Mouse (Mus musculus) fat pad, adult 2 months (tissue): Measurements from ENCODE around the gene Gzmm.

ENCODE experiments used
- DNase-seq: peaks from one replicate; pipeline ENCODE4 v3.0.0-alpha.2; 2011; ENCODE audit warnings: low read depth, low spot score; ENCODE audit errors: extremely low read depth

Gene Gzmm

DNA sequence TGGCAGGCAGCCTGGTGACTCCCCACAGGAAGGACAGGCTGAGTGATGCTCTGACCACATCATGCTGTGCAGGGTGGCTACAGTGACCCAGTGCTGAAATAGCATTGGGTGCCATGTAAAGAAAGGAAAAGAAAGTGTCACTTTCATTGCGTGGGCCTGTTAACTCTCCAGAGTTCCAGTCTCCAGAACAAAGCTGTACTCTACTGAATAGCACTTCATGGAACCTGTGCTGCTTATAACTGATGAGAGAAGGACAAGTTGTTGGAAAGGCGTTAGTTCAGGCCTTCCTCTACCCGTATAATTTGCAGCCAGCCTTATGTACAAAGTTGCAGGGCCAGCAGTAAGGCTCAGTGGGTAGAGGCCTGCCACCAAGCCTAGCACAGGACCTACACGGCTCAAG lies at the start of gene Gzmm:
Gene Gzmm, plus strand, starts transcription at position 301 of the 400 bp plus-strand sequence.
- no peak for DNase-seq

DNA sequence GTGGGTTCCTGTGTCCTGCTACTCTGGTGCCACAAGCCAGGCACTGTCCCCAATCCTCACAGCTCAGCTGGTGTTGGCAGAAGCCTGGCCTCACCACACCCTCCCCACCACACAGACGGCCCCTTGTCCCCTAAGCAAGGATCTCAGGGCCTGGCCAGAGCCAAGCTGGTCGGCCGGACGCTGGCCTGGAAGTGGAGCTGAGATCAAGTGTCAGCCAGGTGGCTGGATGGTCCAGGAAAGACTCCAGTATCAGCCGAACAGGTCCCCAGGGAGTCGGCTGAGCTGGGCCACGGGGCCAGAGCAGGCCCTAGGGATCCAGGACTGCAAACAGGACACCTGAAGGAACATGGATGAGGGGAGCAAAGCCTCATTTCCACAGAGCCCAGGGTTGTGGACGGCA lies 43.1 kb upstream of the Gzmm start, which contains the start of gene Odf3l2:
Gene Odf3l2, minus strand, starts transcription at position 28 of the 400 bp plus-strand sequence.
- DNase-seq, result no peak

DNA sequence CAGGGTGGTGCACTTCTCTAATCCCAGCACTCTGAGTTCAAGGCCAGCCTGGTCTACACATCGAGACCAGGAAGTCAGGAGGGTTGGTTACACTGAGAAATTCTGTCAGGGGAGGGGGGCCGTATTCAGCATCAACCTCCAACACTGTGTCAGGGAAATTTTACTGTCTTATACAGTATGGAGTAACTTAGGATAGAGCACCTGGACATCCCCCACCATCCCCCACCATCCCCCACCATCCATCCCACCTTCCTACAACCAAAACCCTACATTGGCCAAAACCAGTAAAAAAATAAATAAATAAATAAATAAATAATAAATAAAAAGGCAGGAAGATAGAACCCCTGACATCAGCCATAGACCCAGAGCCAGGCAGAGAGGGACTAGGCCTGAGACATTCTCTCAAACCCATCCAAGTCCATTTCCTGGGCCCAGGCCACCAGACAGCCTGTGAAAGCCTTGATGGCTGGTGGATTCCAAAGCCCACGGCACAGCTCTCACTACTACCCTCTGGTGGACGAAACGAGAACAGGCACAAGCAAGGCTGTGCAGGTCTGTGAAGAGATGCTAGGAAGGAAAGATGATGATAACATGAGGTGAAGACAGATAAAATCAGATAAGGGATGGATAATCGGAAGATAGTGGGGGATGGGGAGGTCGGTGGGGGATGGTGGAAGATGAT lies 39.6 kb upstream of the Gzmm start:
- no peak for DNase-seq

DNA sequence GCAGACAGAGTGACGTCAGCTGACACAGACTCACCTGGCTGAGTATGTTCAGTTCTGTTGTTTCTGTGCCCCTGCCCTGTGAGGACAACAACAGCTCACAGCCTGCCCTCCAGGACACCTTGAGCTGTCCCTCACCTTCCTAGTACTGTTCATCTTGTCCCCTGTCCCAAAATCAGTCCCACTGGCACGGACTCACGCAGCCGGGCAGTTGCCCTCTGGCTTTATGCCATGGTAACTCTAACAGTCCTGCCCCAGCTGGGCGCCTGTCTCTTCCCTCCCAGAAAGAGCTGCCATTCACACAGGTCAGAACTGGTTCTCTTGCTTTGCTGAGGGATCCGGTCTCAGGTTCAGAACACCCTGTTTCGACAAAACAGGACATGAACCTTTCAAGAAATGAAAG lies 36.0 kb upstream of the Gzmm start:
- no peak for DNase-seq

DNA sequence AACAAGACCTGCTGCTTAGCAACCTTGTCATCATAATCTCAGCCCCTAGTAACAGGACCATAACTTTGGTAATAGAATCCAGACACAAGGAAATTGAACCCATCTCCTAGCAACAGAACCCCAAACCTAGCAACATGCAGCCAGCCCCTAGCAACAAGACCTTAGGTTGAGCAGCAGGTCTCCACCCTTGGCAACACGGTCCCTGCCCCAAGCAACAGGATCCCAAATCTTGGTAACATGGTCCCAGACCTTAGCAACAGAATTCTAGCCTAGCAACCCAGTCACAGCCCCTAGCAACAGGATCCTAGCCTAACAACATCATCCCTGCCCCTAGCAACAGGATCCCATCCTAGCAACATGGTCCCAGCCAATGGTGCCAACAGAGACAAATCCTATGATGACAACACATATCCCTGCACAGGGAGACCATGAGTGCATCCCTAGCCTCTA lies 33.8 kb upstream of the Gzmm start:
- DNase-seq, result no peak

DNA sequence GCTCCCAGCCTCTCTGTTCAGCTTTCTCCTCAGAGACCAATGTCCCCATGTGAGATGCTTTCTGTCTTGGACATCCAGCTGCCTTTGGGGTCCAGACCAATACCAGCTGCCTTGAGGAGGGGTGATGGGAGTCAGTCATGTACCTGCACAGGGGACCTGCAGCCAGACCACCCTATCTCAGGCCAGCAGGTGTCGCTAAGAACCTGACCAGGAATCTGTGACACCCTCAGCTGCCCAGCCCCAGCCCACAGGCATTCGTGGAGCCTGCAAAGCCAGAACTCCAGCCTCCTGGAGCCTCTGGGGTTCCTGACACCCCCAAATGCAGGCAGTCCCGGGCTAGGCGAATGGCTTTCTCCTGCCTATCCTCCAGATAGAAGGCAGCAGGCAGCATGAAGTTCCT lies 30.0 kb upstream of the Gzmm start:
- DNase-seq, result no peak

DNA sequence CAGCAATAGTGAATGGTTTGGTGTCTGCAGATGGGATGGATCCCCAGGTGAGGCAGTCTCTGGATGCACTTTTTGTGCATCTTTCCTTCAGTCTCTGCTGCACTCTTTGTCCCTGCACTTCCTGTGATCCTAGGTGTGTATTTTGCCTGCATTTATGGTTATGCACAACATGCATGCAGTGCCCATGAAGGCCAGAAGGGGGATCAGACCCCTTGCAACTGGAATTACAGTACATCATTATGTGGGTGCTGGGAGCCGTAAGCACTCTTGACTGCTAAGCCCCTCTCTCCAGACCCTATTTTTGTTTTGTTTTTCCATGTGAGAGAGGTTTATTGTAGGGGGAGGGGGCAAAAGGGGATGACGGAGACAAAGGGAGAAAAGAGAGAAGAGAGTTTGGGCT lies 28.5 kb upstream of the Gzmm start:
- DNase-seq, result no peak

DNA sequence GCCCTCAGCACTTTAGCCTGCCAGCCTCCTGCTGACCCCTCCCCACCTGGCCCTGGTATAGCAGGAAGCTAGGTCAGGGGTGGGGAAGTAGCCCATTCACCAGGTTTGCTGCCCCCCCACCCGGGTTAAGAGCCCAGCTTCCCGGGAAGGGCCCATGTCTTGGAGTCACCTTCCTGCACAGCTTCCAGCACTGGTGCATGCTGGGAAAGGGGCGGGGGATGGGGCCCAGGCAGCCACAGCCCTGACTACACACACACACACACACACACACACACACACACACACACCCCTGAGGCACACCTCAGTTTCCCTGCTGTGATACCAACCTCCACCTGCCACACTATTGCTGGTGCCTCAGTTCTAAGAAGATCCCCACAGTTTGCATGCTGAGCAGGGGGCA lies 27.0 kb upstream of the Gzmm start:
- DNase-seq, result no peak

DNA sequence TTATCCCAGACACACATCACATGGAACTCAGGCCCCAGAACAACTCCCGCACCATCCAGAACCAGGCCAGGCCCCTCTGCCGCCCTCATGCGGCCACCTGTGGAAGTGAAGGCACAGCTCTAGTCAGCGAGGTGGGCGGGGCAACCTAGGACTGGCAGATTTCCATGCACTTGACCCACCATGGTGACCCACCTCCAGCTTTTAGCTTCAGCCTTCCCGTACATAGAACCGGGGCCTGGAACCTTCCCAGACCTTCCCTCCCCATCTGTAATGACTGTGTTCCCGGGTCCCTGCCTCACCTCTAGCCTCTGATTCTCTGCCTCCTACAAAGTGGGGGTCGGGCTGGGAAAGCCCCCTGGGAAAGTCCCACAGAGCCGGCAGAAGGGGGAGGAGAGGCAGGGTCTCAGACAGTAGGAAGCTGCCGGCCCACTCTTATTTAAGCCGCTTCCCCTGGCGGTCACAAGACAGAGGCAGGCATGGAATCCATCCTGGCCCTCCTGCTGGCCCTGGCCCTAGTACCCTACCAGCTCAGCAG lies 24.6 kb upstream of the Gzmm start, which contains the start of gene Madcam1:
Gene Madcam1, plus strand, starts transcription at position 429 of the 535 bp plus-strand sequence.
- DNase-seq, result no peak

DNA sequence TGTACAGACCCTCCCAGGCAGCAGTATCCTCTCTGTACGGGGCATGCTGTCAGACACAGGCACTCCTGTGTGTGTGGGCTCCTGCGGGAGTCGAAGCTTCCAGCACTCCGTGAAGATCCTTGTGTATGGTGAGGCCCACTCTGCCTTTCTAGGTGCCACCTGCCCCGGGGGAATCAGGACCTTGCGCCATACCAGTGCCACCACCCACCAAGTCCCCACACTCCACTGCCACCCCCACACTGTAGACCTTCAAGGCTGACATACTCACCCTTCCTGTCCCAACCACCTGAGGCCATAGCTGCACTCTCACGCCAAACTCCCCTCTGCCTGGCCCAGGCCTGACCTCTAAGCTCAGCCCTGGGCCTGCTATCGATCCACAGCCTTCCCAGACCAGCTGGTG lies 23.8 kb upstream of the Gzmm start:
- no peak for DNase-seq

DNA sequence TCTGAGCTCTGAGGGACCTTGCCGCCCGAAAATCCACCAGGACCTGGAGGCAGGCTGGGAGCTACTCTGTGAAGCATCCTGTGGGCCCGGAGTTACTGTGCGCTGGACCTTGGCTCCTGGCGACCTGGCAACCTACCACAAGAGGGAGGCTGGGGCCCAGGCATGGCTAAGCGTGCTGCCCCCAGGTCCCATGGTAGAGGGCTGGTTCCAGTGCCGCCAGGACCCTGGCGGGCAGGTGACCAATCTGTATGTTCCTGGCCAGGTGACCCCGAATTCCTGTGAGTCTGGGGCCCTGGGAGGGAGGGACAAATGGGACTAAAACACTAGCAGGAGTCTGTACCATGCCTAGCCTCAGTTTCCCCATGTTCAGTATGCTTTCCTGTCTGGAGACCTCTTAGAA lies 22.3 kb upstream of the Gzmm start:
- no peak for DNase-seq

DNA sequence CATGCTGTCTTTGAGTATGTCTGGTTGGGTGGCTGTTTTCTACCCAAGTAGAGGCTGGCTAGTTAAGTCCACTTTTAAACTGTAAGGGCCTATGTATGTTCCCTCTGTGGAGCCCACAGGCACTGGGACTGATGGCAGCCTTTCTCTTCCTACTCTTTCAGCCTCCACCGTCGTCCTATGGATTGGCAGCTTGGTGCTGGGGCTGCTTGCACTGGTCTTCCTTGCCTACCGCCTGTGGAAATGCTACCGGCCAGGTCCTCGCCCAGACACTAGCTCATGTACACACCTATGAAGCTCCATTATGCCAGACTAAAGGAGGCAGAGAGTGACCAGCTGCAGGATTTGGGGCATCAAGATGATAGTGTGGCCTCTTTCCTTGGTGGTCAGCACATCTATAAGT lies 20.7 kb upstream of the Gzmm start:
- DNase-seq, result no peak

DNA sequence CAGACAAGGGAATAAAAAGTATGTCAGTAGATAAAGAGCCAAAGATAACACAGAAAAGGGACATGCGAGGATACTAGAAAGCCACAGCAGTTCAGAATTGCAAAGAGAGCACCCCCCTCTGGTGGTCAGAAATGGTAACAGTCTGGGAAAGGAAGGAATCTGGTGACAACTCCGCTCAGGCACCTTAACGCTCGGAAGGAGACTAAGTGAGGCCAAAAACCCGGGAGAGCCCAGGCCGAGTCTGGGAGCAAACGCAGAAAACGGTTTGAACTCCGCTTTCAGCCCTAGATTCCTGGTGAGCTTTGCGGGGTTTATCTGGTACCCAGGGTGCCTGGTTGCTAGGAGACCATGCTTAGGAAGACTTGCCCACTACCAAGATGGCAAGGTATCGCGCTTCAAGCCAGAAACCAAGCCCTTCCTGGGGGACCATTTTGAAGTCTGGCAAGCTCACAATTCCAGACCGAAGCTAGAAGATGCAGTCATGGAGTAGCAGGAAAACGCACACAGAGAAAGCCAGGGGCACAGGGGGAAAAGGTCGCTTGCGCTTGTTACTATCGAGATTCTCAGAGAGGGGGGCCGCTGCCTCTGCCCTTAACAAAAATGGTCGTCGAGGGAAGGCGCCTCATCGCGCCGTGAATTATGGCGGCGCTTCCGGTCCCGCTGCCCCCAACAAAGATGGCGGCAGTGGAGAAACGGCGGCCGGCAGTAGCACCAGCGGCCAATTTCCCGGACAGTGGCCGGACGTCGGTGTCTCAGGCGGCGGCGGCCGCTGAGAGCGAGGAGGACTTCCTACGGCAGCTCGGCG lies 19.8 kb upstream of the Gzmm start, which contains the start of gene Tpgs1:
Gene Tpgs1, plus strand, starts transcription at position 599 of the 805 bp plus-strand sequence.
- DNase-seq, result no peak

DNA sequence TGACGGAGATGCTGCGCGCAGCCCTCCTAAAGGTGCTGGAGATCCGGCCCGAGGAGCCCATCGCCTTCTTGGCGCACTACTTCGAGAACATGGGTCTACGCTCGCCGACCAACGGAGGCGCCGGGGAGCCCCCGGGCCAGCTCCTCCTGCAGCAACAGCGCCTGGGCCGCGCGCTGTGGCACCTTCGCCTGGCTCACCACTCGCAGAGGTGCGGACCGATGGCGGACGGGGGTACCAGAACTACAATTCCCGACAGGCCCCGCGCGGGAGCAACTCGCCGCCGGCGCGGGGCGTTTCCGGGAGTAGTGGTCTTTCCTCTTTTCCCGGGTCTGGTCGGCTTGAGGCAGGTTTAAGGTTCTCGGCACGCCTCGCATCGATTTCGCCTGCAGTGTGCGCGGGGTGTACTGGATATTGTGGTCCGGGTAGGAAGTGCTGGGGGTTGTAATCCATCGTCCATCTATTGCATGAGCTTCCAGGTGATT lies 19.2 kb upstream of the Gzmm start:
- no peak for DNase-seq

DNA sequence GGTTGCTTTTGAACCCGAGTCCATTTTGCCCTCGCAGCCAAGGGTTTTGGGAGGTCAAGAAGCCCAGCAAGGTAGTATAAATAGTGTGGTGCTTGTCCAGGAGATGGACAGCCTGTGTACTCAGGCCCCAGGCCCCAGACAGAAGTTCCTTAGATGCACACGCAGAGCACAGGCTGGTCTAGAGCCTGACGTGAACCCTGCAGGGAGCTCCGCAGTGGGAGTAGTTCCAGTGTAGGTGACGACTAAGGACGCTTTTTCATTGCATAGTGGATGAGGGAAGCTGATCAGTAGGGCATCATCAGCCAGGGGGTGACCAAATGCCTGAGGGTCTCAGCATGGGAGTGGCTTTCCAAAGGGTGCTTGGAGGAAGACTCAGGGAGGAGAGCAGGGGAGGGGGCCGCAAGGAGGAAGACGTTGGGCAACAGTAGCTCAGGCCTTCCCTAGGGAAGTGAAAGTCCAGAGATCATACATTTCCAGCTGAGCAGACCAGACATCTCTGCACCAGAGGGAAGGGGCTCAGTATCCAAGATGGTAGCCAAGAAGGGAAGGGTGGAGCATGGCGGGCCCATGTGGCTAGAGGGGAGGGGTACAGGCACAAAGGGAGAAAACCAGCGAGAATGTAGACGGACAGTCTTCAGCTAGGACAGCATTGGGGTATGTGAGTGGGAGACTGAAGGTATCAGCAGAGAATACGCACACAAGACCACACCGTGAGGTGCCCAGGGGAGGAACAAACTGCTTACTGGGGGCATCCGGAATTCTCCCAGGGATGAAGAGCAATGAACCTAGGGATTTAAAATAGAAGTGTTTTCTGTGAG lies 18.5 kb upstream of the Gzmm start:
- DNase-seq, result no peak

DNA sequence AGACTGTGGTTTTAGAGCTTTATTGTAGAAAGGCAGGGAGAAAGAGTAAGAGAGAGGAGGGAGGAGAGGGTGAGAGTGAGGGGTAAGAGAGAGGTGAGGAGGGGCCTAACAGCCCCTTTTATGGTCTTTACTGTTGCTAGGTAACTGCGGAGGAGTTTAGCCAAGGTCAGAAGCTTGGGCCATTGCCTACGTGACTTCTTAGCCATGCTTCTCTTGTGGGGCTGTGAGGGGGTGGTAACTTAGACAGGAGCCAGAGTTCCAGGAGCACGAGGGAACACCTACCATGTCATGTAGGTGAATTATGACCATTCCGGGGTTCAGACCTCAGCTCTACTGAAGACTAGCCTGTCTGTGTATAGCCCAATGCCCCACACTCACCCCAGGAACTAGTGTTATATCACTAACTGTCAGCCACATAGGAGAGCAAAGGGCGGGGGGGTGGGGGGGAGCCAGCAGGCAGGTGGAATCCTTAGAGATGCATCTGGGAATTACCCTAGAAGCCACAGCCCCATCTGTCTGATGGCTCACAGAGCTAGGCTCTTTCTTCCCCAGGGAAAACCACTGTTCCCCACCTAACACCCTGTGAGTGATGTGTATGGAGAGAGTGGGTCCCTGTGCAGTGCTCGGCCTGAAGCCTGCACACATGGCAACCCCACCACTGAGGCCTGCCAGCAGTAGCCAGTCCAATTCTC lies 17.3 kb upstream of the Gzmm start:
- DNase-seq, result no peak

DNA sequence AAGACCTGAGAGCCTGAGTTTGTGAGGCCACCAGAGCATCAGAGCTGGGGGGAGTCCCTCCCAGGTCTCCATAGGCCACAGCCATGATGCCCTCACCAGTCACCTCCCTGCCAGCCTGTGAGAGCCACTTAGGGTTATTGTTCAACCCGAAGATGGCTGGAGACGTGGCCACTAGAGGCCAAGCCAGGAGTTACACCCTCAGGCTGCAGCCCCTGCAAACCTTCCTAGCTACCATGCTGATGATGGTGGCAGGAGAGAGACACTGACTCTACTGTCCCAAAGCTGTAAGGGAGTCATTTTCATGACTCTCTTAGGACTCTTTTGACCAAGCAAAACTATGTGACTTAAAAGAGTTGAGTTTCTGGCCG lies 16.7 kb upstream of the Gzmm start:
- no peak for DNase-seq

DNA sequence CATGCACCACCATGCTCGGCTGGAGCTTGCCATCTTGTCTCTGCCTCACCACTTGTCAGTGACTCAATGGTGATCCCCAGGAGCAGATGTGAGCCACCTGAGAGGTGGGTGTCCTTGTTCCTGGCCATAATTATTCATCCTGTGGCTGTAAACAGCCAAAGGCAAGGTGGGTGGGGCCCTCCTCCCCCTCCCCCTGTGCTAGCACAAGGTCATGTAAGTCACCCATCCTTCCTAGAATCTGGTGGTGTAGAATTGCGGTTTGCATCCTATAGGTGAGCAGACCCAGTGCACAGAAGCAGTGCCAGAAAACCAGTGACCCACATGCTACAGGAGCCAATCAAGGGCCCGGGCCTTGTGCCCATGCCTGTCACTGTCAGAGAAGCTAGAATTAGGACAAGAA lies 15.8 kb upstream of the Gzmm start:
- no peak for DNase-seq

DNA sequence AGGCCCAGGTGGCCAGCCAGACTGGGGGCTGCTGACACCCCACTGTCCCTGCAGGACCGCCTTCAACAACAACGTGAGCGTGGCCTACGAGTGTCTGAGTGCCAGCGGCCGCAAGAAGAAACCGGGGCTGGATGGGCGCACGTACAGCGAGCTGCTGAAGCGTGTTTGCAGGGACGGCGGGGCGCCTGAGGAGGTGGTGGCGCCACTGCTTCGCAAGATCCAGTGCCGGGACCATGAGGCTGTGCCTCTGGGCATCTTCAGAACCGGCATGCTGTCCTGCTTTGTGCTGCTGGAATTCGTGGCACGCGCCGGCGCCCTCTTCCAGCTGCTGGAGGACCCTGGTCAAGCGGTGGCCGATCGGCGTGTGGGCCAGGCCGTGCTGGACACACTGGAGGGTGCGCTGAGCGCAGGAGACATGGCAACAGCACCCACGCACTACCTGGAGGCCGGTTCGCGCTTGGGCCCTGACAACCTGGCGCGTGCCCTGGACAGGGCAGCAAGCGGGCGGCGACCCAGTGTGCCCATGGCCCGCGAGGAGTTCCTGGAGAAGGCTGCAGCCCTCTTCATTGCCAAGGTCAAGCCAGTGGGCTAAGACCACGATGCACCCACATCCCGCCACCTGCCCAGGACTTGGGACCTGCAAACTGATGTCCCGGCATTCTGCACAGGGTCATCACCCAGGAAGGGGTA lies 13.3 kb upstream of the Gzmm start:
- no peak for DNase-seq
